Mouse (Mus musculus) kidney, adult 2 months (tissue): Measurements from ENCODE around the gene Ggt6. TPM values are rescaled to one million over a fixed set of nuclear protein-coding genes. Genes with fewer than 3 reads are reported as not detected.
A peak's percentile ranks its signal among the peaks of the same experiment; 100 is the strongest.
"Not testable (repeated sequence)": the region's sequence is repeated elsewhere in the genome, so short reads cannot be mapped to it uniquely, and the experiment has no call there.

ENCODE experiments used
- DNase-seq: peaks from one replicate; pipeline ENCODE4 v3.0.0; 2021
- H3K27ac ChIP-seq: fragments of 200-500 bp; 2 replicates; pipeline ENCODE4 v1.5.1; 2012; ENCODE audit warnings: low read depth, low read length, control low read depth, inconsistent platforms; ENCODE audit not compliant: insufficient read depth
- H3K27me3 ChIP-seq: fragments of 200-500 bp; replicated peaks from 2 replicates; pipeline ENCODE4 v1.6.1; 2012; ENCODE audit warnings: mild to moderate bottlenecking, moderate library complexity, low read length, inconsistent platforms; ENCODE audit not compliant: control insufficient read depth, insufficient read depth
- H3K36me3 ChIP-seq: fragments of 200-500 bp; 2 replicates; pipeline ENCODE4 v1.6.1; 2012; ENCODE audit warnings: mild to moderate bottlenecking, moderate library complexity, low read length, inconsistent platforms; ENCODE audit not compliant: control insufficient read depth, insufficient read depth
- H3K4me1 ChIP-seq: fragments of 200-500 bp; 2 replicates; pipeline ENCODE4 v1.6.1; 2011; ENCODE audit warnings: low read length; ENCODE audit not compliant: control insufficient read depth, insufficient read depth
- H3K4me3 ChIP-seq: fragments of 200-500 bp; 2 replicates; pipeline ENCODE4 v1.5.1; 2011; ENCODE audit warnings: mild to moderate bottlenecking, low read depth, low read length, control low read depth; ENCODE audit not compliant: insufficient read depth
- CTCF ChIP-seq: fragments of 200-500 bp; conservative IDR thresholded peaks from 2 replicates; pipeline ENCODE4 v1.5.1; 2011; ENCODE audit warnings: low read depth, mild to moderate bottlenecking, control low read depth, low read length, moderate library complexity, mixed read lengths; ENCODE audit not compliant: insufficient read depth, insufficient read length
- POLR2A ChIP-seq: fragments of 200-500 bp; IDR thresholded peaks from one replicate; pipeline ENCODE4 v1.6.1; 2011; ENCODE audit warnings: low read depth, low read length, control low read depth
- WGBS: fragments of 180-500 bp; shearing (Covaris S2); methylation state at CpG from one replicate; pipeline ENCODE4 v1.1.7; 2018; 5-methylcytosine and 5-hydroxymethylcytosine counted together
- polyA plus RNA-seq: library from polyadenylated mRNA; depleted of rRNA; stranded (reverse); fragments of >200 nt; gene quantifications from 2 replicates; pipeline ENCODE4 v1.2.3, GENCODE M21; 2012

Ggt6 gene
- polyA plus RNA-seq, 1 experiment, result 24.3 TPM

- TF ChIP-seq CTCF (peak; percentile 76), POLR2A (no peak)
- Histone ChIP-seq H3K36me3 (no peaks in the 10 kb centered on the region), H3K27me3 (no peaks in the 10 kb centered on the region), H3K4me3 (no peak overlapping the region), H3K27ac (no peak overlapping the region), H3K4me1 (no peaks in the 10 kb centered on the region)
- 3% methylated on average over 5 of the region's 5 CpGs for WGBS
- peak; percentile 92 for DNase-seq
These were observed 6.6 kb upstream of the Ggt6 start for GRCm38 (mm10) chr11:72428694-72429093.

DNA sequence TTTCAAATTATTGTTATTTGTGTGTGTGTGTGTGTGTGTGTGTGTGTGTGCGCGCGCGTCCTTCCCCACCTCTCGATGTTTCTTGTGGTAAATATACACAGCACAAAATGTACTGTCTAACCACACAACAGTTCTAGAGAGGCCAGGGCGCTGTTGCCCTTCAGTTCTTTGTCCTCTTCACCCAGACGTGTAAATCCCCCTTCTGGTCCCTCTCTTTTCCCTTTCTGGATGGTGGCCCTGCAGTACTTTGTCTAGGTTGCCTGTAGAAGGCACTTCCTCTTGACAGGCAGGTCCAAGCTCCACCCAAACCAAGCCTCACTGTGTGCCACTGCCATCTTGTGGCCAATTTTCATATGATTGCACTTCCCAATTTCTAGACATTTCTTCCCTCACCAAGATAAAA, 6.0 kb upstream of the Ggt6 start:
- H3K27ac ChIP-seq, result no peak overlapping the region
- H3K4me3 ChIP-seq, result peak overlapping the region; percentile 19; the same call in 1 of the 2 replicates
- DNase-seq, result peak; percentile 89
- TF ChIP-seq CTCF, result peak; percentile 92
- TF ChIP-seq POLR2A, result no peak
- no peaks in the 10 kb centered on the region for H3K27me3 ChIP-seq
- no peaks in the 10 kb centered on the region for H3K4me1 ChIP-seq
- 54% methylated on average over 7 of the region's 7 CpGs for WGBS
- no peaks in the 10 kb centered on the region for H3K36me3 ChIP-seq

GRCm38 (mm10) chr11:72430311-72431068, 4.8 kb upstream of the Ggt6 start:
- H3K36me3 ChIP-seq, H3K27me3 ChIP-seq, H3K4me3 ChIP-seq, DNase-seq, H3K4me1 ChIP-seq, H3K27ac ChIP-seq: not testable (repeated sequence)
- WGBS, result 72% methylated on average over 9 of the region's 9 CpGs

DNA sequence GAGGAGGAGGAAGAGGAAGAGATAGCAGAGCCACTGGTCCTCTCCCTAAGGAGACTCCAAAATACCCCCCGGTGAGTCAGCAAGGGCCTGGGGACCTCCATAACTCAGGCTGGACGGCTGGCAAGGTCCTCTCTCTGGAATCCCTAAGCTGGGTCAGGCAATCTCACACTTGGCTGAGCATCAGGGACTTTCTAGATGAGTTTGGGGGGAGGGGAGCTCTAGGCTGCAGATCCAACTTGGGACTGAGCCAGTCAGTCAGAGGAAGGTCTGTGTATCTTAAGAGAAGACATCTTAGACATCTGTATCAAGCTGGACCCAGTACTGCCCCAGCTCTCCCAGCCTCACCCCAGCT, 344 bp downstream of the Ggt6 start:
- Histone ChIP-seq H3K27me3 (no peaks in the 10 kb centered on the region), H3K36me3 (no peaks in the 10 kb centered on the region), H3K27ac (peak overlapping the region; percentile 52), H3K4me3 (peak overlapping the region; percentile 9), H3K4me1 (peaks cover 21% of the 10 kb centered on the region)
- 6% methylated on average over 2 of the region's 2 CpGs for WGBS
- peak; percentile 91 for DNase-seq
- TF ChIP-seq POLR2A, result no peak
- TF ChIP-seq CTCF, result 0 out of 2 replicates have a peak, but pooled peaks have one; percentile 8

DNA sequence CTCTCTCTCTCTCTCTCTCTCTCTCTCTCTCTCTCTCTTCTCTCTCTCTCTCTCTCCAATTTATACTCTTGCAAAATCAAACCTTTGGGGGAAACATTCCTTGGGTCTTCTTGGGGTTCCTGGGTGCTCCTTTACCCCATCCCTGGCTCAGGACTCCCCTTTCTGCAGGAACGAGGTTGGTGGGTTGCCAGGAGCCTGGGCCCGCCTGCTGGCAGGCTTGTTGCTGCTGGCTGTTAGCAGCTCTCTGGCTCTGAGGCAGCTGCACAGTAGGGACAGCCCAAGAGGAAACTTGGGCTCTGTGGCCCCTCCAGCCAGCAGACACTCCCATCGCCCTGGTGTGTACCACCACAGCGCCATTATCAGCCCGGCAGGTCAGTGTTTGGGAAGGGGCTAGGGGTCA, 945 bp downstream of the Ggt6 start:
- WGBS, result 54% methylated on average over 5 of the region's 5 CpGs
- Histone ChIP-seq H3K27ac (peak overlapping the region; percentile 52; the same call in 1 of the 2 replicates), H3K36me3 (no peaks in the 10 kb centered on the region), H3K4me1 (peaks cover 21% of the 10 kb centered on the region), H3K27me3 (no peaks in the 10 kb centered on the region), H3K4me3 (no peak overlapping the region)
- no peak for TF ChIP-seq CTCF
- no peak for TF ChIP-seq POLR2A
- DNase-seq, result peak; percentile 63

- no peaks in the 10 kb centered on the region for H3K27me3 ChIP-seq
- DNase-seq, result peak; percentile 80
- no peak overlapping the region for H3K4me3 ChIP-seq
- WGBS, result 61% methylated on average over 16 of the region's 16 CpGs
- H3K27ac ChIP-seq, result no peak overlapping the region
- TF ChIP-seq POLR2A (no peak), CTCF (no peak)
- peaks cover 26% of the 10 kb centered on the region for H3K4me1 ChIP-seq
- no peaks in the 10 kb centered on the region for H3K36me3 ChIP-seq
These were observed 1.7 kb downstream of the Ggt6 start for GRCm38 (mm10) chr11:72436756-72437650.

DNA sequence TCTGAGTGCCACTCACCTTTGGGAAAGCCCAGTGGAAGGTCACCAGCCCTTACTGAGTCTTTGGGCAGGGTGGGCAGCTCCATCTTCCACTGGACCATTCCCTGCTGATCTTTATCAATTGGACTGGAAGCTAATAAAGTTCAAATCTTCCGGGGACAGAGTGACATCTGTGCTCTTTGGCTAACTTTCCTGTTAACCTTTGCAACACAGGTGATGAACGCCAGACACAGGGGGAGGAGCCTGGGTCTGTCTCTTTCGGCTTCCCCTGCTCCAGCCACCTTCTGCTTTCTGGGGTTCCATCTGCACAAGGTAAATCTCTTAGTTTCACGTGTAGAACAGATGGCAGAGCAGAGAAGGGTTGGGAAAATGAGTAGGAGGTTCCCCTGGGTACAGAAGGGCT, 3.1 kb downstream of the Ggt6 start:
- H3K4me3 ChIP-seq, result no peak overlapping the region
- no peak overlapping the region for H3K27ac ChIP-seq
- H3K27me3 ChIP-seq, result no peaks in the 10 kb centered on the region
- no peak for DNase-seq
- WGBS, result 49% methylated on average over 4 of the region's 4 CpGs
- TF ChIP-seq POLR2A (no peak), CTCF (no peak)
- H3K4me1 ChIP-seq, result peaks cover 30% of the 10 kb centered on the region
- H3K36me3 ChIP-seq, result no peaks in the 10 kb centered on the region

- H3K36me3 ChIP-seq, DNase-seq, H3K27me3 ChIP-seq: not testable (repeated sequence)
- 35% methylated on average over 6 of the region's 6 CpGs for WGBS
- peak overlapping the region; percentile 63; the same call in 1 of the 2 replicates for H3K27ac ChIP-seq
- peak overlapping the region; percentile 84 for H3K4me3 ChIP-seq
- peaks cover 22% of the 10 kb centered on the region for H3K4me1 ChIP-seq
These were observed 5.3 kb downstream of the Ggt6 start for GRCm38 (mm10) chr11:72440597-72440964.
